Mouse (Mus musculus): ENCODE measurements at regions not wholly inside any gene's neighbourhood (a gene's known extent, or its start where the extent isn't known, plus 50 kb on each side); places are given as distances from the start of the nearest gene placed in this dataset.

- Histone ChIP-seq H3K4me3 (no peak overlapping the region), H3K27ac (no peak overlapping the region)
- TF ChIP-seq CTCF (conservative IDR thresholded peaks at IDR 0.05): no peak
- DNase-seq (ENCODE audit: low spot score in 2 of 2): no peak
Observed at GRCm38 (mm10) chr3:147456294-147456693, 604.1 kb downstream of the Ttll7 start.

GRCm38 (mm10) chr3:147458115-147458514, 605.9 kb downstream of the Ttll7 start:
- Histone ChIP-seq H3K4me3 (no peak overlapping the region), H3K27ac (no peak overlapping the region)
- DNase-seq (ENCODE audit: low spot score in 2 of 2): no peak
- no peak for TF ChIP-seq CTCF (conservative IDR thresholded peaks at IDR 0.05)

GRCm38 (mm10) chr3:147479890-147480289, 627.7 kb downstream of the Ttll7 start:
- no peak for TF ChIP-seq CTCF (conservative IDR thresholded peaks at IDR 0.05)
- no peak for DNase-seq (ENCODE audit: low spot score in 2 of 2)
- Histone ChIP-seq H3K4me3 (no peak overlapping the region), H3K27ac (no peak overlapping the region)

Measured in layer of hippocampus, adult 2 months (tissue).